Mouse (Mus musculus) myocyte (in vitro differentiated cells): ENCODE measurements around the gene A730061H03Rik.
A peak's percentile ranks its signal among the peaks of the same experiment; 100 is the strongest.

Experiments used
- CEBPB ChIP-seq: IDR thresholded peaks from 2 replicates; pipeline ENCODE4 v1.6.1; 2011; ENCODE audit warnings: mild to moderate bottlenecking, moderate library complexity; ENCODE audit not compliant: poor library complexity, insufficient read depth, severe bottlenecking
- E2F4 ChIP-seq: IDR thresholded peaks from one replicate; pipeline ENCODE4 v1.6.1; 2011; ENCODE audit warnings: mild to moderate bottlenecking, control low read depth, moderate library complexity; ENCODE audit not compliant: insufficient read depth
- MAX ChIP-seq: IDR thresholded peaks from one replicate; pipeline ENCODE4 v1.6.1; 2011; ENCODE audit warnings: low read depth, mild to moderate bottlenecking, control low read depth
- MYOD1 ChIP-seq, 3 experiments: IDR thresholded peaks; one replicate each; pipeline ENCODE4 v1.6.1; 2011; ENCODE audit warnings: control low read depth in 2 of 3, low read depth in 2 of 3, mild to moderate bottlenecking in 2 of 3, moderate library complexity in 1 of 3; ENCODE audit not compliant: insufficient read length in 2 of 3, control insufficient read depth in 1 of 3
- MYOG ChIP-seq, 3 experiments: IDR thresholded peaks; one replicate each; pipeline ENCODE4 v1.6.1; 2011; ENCODE audit warnings: control low read depth in 2 of 3, low read depth in 2 of 3, mild to moderate bottlenecking in 2 of 3; ENCODE audit not compliant: insufficient read length in 2 of 3, control insufficient read depth in 1 of 3, insufficient read depth in 1 of 3
- POLR2A ChIP-seq: IDR thresholded peaks from one replicate; pipeline ENCODE4 v1.6.1; 2011; ENCODE audit warnings: low read depth, mild to moderate bottlenecking, control low read depth, moderate library complexity; ENCODE audit not compliant: insufficient read length
- POLR2AphosphoS2 ChIP-seq: IDR thresholded peaks from one replicate; pipeline ENCODE4 v1.6.1; 2011; ENCODE audit warnings: low read depth, control low read depth; ENCODE audit not compliant: insufficient read length
- REST ChIP-seq: IDR thresholded peaks from one replicate; pipeline ENCODE4 v1.6.1; 2011; ENCODE audit warnings: mild to moderate bottlenecking, control low read depth, moderate library complexity; ENCODE audit not compliant: insufficient read depth, insufficient read length
- SRF ChIP-seq: IDR thresholded peaks from one replicate; pipeline ENCODE4 v1.6.1; 2011; ENCODE audit warnings: low read depth; ENCODE audit not compliant: control insufficient read depth, insufficient read length
- TCF12 ChIP-seq: IDR thresholded peaks from one replicate; pipeline ENCODE4 v1.6.1; 2011; ENCODE audit warnings: mild to moderate bottlenecking, control low read depth; ENCODE audit not compliant: poor library complexity, insufficient read depth, severe bottlenecking
- TCF3 ChIP-seq: IDR thresholded peaks from one replicate; pipeline ENCODE4 v1.6.1; 2011; ENCODE audit warnings: low read depth, control low read depth; ENCODE audit not compliant: insufficient read length
- USF1 ChIP-seq: IDR thresholded peaks from one replicate; pipeline ENCODE4 v1.6.1; 2011; ENCODE audit warnings: low read depth, mild to moderate bottlenecking, control low read depth, moderate library complexity

DNA sequence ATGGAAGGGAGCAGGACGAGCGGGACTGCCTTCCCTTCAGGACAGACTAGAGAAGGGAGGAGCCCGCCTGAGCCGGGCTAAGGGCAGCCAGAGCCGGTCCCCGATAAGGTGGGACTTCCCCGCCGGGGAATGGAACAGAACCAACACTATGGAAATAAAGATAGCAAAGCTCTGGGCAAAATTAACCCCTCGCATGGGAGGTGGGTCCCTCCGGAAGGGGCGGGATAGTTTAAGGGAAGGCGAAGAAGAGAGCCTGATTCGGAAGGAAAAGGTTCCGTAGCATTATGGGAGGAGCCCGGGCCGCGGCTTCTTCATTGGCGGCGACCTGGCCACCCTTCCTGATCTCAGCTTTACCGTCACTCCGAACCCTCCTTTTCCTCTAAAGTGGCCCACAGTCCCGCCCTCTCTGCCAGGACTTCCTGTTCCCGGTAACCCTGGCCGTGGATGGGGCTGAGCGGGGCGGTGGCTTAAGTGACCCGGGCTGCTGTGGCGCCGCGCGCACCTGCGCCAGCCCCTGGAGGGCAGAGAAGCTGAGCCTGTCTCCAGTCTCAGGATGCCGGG, 31.2 kb upstream of the A730061H03Rik start, which contains the start of gene Rnf31:
- TF ChIP-seq USF1 (no peak), MAX (no peak), MYOG (IDR thresholded peaks at IDR 0.05; ENCODE audit: control insufficient read depth in 1 of 3, insufficient read depth in 1 of 3, insufficient read length in 2 of 3, low read depth in 2 of 3) (no peak), CEBPB (no peak), POLR2AphosphoS2 (no peak), TCF12 (no peak), E2F4 (no peak), POLR2A (peak; percentile 82), TCF3 (no peak), REST (no peak), SRF (peak; percentile 52), MYOD1 (IDR thresholded peaks at IDR 0.05; ENCODE audit: control insufficient read depth in 1 of 3, insufficient read length in 2 of 3, low read depth in 2 of 3) (peak in 1 of 3 experiments; percentile 36)
